Mouse (Mus musculus) testis, postnatal 10 days (tissue): ENCODE results near the gene Oaz1.
A peak's percentile ranks its signal among the peaks of the same experiment; 100 is the strongest.

Experiments
- DNase-seq: peaks from one replicate; pipeline ENCODE4 v3.0.0; 2021; ENCODE audit warnings: low spot score

Gene Oaz1

DNA sequence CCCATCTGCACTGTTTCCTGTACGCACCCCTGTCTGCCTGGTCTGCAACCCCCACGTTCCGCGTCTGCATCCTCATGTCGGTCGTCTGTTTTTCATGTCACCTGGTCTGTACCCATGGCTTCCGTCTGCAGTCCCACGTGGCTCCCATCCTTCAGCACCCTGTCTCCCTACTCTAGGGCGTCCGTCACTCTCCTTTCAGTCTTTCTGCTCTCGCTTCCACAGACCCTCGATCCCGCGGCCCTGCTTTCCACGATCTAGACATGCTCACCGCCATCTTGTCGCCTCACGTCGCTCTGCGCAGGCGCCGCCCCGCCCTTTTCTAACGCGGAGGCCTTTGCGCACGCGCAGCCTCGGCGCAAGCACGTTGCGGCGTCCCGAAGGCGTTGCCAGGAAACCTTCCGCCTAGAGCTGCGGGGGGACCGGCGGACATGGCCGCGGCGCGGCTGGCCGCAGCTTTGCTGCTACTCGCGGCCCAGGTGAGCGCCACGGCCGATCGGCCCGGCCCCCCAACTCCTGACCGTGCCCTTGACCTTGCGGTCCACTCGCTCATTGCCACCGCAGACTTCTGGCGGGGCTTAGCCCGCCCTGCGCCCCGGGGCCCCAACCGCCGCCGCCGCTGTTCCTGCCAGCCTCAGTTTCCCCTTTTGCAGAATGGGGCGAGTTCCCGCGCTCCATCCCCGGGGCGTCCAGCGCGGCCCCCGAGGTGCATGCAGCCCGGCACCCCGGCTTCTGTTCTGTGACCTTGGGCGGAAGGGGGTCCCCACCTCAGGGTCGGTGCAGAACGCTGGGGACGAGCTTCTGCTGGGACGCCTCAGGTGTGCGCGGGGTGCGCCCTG, 28.7 kb downstream of the Oaz1 start, which contains the start of the genes Lsm7 and Sppl2b:
Lsm7 (minus strand) TSS at position 297 of the 836 bp plus-strand sequence.
Sppl2b (plus strand) TSS at position 363 of the 836 bp plus-strand sequence.
- peak; percentile 99 for DNase-seq

DNA sequence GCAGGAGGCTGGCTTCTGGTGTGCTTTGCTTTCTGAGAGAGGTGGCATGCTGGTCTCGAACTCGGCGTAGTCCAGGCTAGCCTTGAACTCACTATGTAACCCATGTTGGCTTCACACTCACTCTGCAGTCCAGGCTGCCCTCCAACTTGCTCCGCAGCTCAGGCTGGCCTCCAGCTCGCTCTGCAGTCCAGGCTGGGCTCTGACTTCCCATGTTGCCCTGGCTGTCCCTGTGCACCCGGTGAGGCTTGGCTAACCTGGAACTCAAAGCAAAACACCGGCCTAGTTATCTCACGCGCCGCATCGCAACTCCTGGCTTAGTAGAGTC, 29.3 kb downstream of the Oaz1 start:
- no peak for DNase-seq

DNA sequence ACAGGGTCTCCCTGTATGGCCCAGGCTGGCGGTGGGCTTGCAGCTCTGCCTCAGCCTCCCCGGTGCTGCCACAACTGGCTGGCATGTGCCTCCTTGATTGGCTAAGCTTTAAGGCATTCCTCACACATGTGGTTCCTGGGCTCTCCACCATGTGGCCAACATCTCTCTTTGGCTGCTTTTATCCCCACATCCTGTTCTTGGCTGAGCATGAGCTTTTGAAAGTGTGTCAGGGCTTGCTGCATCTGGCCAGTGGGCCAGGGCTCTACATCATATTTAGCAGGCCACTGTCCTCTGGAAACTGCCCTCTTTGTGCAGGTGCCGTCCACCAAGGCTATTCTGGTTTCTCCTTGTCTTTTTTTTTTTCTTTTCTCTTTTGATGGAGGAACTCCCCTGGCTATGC, 29.8 kb downstream of the Oaz1 start:
- DNase-seq, result no peak

DNA sequence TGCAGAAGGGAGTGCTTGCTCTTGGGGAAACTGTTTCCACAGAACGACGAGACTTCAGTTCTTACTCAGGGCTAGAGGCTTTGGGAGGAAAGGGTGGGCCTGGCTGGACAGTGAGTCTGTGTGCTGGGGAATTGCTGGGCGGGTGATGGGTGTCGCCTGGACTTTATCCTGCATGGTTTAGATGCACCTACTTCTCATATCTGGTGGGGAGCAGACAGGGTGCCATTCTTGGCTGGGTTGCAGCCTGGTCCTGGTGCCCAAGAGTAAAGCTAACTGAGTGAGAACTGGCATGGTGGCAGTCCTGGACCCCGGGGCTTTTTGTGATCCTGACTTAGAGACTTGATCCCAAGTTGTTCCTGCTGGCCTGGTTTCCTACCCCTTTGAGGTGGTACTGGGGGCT, 30.5 kb downstream of the Oaz1 start:
- no peak for DNase-seq

DNA sequence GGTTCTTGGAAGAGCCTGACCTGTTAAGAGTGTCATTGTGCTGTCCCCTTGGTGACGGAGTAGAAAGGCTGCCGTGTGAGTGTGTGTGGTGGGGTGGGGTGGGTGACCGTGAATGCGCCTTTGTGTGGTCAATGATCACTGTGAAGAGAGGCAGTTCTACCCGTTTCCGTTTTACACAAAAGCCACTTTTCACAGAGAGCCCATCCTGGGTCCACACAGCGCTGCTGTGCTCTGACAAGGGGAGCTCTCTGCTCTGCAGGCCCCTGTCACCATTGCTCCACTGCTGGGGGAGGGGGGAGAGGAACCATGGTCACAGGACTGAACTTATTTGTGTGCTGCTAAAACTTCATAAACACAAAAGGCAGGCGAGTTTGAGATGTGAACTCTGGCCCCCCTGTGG, 30.9 kb downstream of the Oaz1 start:
- DNase-seq, result no peak

DNA sequence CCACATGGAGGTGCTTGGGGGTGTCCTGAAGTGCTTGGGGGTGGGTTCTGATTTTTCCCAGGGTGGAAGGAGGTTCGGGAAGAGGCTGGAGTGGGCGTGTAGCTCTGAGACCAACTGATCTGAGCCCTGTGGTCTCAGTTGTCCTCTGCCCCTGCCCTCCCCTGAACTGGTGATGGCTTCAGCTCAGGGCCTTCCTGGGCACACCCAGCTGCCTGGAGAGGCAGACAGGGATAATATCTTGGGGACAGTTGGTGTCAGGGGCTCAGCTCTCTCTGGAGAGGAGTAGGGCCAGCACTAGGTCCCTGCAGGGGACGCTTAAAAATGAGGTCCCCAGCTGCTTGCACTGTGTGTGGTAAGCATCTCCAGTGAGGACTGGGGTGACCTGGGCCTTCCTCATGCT, 31.4 kb downstream of the Oaz1 start:
- DNase-seq, result no peak

DNA sequence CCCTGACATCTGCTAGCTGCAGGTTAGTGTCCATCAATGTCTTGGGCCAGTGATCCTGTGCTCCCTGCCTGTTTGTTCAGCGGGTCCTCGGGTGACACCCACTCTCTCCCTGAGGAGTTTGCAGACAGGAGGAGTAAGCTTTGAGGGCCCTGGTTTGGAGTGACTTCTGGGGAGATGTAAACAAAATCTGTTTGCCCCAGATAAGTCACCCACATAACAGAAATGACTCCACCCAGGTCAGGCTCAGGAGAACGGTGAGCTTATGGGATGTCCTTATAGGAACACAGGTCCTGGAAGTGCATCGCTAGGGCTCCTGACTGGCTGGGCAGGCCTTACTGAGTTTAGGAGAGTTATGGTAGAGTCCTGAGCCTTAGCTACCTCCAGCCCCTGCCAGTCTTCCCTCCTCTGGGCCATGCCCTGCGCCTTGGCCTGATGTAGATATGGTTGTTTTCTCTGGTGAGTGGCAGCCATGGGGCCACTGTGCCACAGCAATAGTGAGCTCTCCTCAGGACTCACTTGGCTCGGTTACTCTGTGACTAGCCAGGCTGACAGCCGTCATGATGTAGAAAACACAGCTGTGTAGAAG, 32.0 kb downstream of the Oaz1 start:
- DNase-seq, result no peak

DNA sequence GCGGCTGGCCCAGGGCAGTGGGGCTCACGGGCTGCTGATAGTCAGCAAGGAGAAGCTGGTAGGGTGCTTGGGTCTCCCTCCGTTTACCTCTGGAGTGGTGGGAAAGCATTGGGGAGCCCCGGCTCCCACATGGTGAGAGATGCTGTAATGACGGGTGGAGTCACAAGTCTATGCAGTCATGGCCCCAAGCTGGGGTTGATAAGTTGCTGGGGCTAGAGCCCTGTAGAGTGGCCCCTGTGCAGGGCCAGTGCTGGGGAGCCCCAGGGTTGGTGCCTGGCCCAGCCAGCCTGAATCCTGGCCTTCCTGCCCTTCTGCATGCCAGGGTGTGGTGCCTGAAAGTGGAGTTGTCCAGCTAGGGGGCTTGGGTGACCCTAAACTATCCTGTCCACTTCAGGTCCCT, 35.8 kb downstream of the Oaz1 start:
- no peak for DNase-seq

DNA sequence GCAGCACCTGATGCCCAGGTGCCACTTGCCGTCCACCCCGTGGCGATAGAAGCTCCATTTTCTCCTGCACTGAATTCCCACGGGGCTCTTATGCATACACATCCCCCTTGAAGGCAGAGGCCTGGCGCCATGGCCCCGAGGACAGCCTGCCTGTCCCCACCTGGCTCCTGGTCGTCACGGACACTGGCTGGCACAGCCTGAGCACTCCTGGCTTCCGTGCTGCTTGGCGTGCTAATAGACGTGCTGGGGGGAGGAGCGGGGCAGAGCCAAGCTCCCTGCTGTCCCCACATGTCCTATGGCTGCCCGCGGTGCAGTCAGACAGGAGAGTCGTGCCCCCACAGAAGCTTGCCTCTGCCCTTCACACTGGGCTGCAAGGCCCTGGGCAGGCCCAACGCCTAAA, 38.0 kb downstream of the Oaz1 start:
- DNase-seq, result no peak

DNA sequence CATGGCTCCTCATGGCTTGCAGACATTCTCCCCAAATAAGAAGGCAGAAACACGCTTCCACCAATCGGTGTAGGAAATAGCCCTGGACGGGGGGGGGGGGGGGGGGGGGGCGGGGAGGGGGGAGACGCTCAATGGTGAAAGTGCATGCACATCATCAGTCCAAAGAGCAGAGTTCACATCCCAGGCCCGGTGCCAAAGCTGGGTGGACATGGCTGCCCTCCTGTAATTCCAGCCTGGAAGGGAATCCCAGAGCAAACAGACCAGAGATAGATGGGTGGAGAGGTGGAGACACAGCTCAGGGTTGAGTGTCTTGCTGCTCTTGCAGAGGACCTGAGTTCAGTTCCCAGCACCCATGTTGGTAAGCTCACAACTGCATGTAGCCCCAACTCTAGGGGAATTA, 44.5 kb downstream of the Oaz1 start:
- no peak for DNase-seq

DNA sequence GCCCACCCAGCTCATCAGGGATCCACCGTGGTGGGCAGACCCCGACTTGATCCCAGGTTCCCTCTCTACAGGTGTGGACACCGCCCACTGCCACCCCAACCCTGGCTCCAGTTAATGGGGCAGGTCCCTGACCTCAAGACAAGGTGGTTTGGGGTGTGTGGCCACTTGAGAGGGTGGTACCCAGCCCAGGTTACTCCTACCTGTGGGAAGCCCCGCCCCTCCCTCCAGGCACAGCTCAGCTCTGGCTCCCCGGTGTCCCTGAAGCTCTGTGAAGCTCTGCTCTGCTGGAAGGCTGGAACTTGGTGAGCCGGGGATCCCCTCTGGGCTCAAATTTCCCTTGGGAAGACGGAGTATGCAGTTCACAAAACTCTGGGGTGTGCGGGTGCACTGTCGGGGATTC, 45.1 kb downstream of the Oaz1 start, which contains the start of gene Tmprss9:
Tmprss9 (plus strand) TSS at position 268 of the 400 bp plus-strand sequence.
- DNase-seq, result no peak

DNA sequence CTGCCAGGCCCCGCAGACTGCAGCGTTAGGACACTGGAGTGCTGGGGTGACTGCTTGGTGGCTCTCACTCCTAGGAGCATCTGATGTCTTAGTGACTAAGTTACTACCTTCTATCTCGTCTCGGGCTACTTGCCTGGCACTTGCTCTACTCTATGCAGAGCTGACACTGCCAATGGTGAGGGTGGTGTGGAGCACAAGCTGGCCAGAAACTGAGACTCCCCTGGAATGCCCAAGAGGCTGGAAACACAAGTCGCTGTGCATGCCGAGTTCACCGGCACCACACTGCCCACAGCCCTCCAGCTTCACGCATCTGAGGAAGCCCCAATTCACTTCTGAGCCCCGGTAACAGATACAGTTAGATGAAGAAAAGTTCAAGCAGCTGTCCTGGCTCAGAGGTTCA, 47.6 kb downstream of the Oaz1 start:
- DNase-seq, result no peak

DNA sequence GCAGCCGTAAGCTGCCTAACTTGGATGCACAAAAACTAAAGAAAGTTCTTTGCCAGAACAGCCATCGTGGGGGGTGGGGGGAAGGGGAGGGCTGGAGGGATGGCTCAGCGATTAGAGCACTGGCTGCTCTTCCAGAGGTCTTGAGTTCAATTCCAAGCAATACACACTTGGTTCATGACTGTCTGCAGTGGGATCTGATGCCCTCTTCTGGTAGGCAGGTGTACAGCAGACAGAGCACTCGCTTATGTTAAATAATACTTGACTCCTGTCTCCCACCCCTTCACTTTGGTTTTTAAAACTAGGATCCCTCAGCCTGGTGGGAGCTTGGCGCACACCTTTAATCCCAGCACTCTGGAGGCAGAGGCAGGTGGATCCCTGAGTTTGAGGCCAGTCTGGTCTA, 49.6 kb downstream of the Oaz1 start:
- peak; percentile 77 for DNase-seq

DNA sequence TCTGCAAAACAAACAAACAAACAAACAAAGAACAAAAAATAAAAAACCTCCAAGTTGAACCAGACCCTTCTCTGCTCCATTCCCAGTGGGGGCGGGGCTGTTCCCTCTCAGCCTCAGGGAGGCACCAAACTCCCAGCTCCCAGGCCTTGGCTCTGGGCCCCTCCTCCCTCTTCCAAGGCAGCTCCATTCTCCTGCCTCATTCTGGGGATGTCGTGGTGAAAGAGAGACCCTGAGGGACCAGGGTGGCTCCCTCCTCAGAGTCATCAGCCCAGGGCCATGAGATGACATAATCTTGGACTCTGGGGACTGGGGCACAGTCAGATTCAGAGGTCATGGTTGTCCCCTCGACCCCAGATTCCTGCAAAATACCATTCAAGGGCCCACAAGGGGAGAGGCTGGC, 50.1 kb downstream of the Oaz1 start:
- peak; percentile 73 for DNase-seq
